Mouse (Mus musculus) cerebellum, postnatal 14 days (tissue): ENCODE measurements around the gene Il1r2.
A peak's percentile ranks its signal among the peaks of the same experiment; 100 is the strongest.

Source experiments
- DNase-seq, 2 experiments: peaks; one replicate each; pipeline ENCODE4 v3.0.0; 2021; ENCODE audit warnings: mixed read lengths in 2 of 2

The Il1r2 gene

GRCm38 (mm10) chr1:40073779-40074178 lies at the start of gene Il1r2:
Gene Il1r2 (plus strand): TSS chr1:40074079.
- DNase-seq = no peak

GRCm38 (mm10) chr1:40024554-40025320 lies 49.1 kb upstream of the Il1r2 start:
- no peak for DNase-seq

- no peak for DNase-seq
These were observed 48.5 kb upstream of the Il1r2 start for GRCm38 (mm10) chr1:40025416-40025815.

- no peak for DNase-seq
These were observed 46.7 kb upstream of the Il1r2 start for GRCm38 (mm10) chr1:40027116-40027620.

- DNase-seq = no peak
These were observed 45.5 kb upstream of the Il1r2 start for GRCm38 (mm10) chr1:40028207-40028998.

- DNase-seq = no peak
These were observed 44.3 kb upstream of the Il1r2 start for GRCm38 (mm10) chr1:40029597-40029996.

- DNase-seq = no peak
These were observed 43.4 kb upstream of the Il1r2 start for GRCm38 (mm10) chr1:40030287-40030975.

- no peak for DNase-seq
These were observed 42.9 kb upstream of the Il1r2 start for GRCm38 (mm10) chr1:40030976-40031356.

GRCm38 (mm10) chr1:40031626-40032025 lies 42.3 kb upstream of the Il1r2 start:
- peak in 1 of 2 experiments; percentile 32 for DNase-seq

GRCm38 (mm10) chr1:40033315-40033714 lies 40.6 kb upstream of the Il1r2 start:
- DNase-seq = no peak

- DNase-seq = peak; percentile 52 to 59
These were observed 40.0 kb upstream of the Il1r2 start for GRCm38 (mm10) chr1:40033743-40034420.

- DNase-seq = no peak
These were observed 36.0 kb upstream of the Il1r2 start for GRCm38 (mm10) chr1:40037831-40038230.

GRCm38 (mm10) chr1:40045686-40046085 lies 28.2 kb upstream of the Il1r2 start:
- DNase-seq = no peak

- no peak for DNase-seq
These were observed 27.3 kb upstream of the Il1r2 start for GRCm38 (mm10) chr1:40046600-40046999.

- DNase-seq = no peak
These were observed 22.7 kb upstream of the Il1r2 start for GRCm38 (mm10) chr1:40051157-40051556.

GRCm38 (mm10) chr1:40052156-40052555 lies 21.7 kb upstream of the Il1r2 start:
- no peak for DNase-seq

- DNase-seq = no peak
These were observed 20.8 kb upstream of the Il1r2 start for GRCm38 (mm10) chr1:40053071-40053470.

GRCm38 (mm10) chr1:40055051-40055450 lies 18.8 kb upstream of the Il1r2 start:
- no peak for DNase-seq

- no peak for DNase-seq
These were observed 17.9 kb upstream of the Il1r2 start for GRCm38 (mm10) chr1:40055963-40056362.

GRCm38 (mm10) chr1:40057351-40057750 lies 16.5 kb upstream of the Il1r2 start:
- DNase-seq = no peak

GRCm38 (mm10) chr1:40058013-40058412 lies 15.9 kb upstream of the Il1r2 start:
- DNase-seq = no peak

- no peak for DNase-seq
These were observed 14.6 kb upstream of the Il1r2 start for GRCm38 (mm10) chr1:40059122-40059774.
